Mouse (Mus musculus) G1E (cell line): ENCODE measurements at regions not wholly inside any gene's neighbourhood (a gene's known extent, or its start where the extent isn't known, plus 50 kb on each side); places are given as distances from the start of the nearest gene placed in this dataset.

Experiments used
- ATAC-seq: 2 replicates; pipeline ENCODE4 v1.8.0; 2016; ENCODE audit warnings: mild to moderate bottlenecking; ENCODE audit not compliant: insufficient number of reproducible peaks, poor library complexity, low FRiP score, severe bottlenecking; ENCODE audit errors: extremely low read depth
- DNase-seq: peaks from one replicate; pipeline ENCODE4 v3.0.0; 2012; ENCODE audit warnings: low spot score
- H3K27me3 ChIP-seq: 2 replicates; pipeline ENCODE4 v1.6.1; 2012; ENCODE audit warnings: mild to moderate bottlenecking, low read length, inconsistent platforms; ENCODE audit not compliant: insufficient read depth
- H3K36me3 ChIP-seq: replicated peaks from 2 replicates; pipeline ENCODE3; 2012; ENCODE audit warnings: mild to moderate bottlenecking, inconsistent platforms
- H3K4me1 ChIP-seq: 2 replicates; pipeline ENCODE4 v1.6.1; 2012; ENCODE audit warnings: low read depth, low read length, inconsistent platforms, mixed read lengths; ENCODE audit not compliant: insufficient read depth
- H3K4me3 ChIP-seq: 2 replicates; pipeline ENCODE4 v1.5.1; 2012; ENCODE audit warnings: low read depth, mild to moderate bottlenecking, inconsistent platforms, low read length, moderate library complexity, mixed read lengths
- H3K9me3 ChIP-seq: replicated peaks from 2 replicates; pipeline ENCODE4 v1.6.1; 2012; ENCODE audit warnings: inconsistent platforms
- CTCF ChIP-seq: IDR thresholded peaks from 2 replicates; pipeline ENCODE4 v1.5.1; 2012; ENCODE audit warnings: low read depth, low read length, inconsistent platforms, mixed read lengths
- GATA1 ChIP-seq: IDR thresholded peaks from 2 replicates; pipeline ENCODE4 v1.6.1; 2012; ENCODE audit warnings: borderline replicate concordance, low read length, inconsistent platforms, mixed read lengths
- GATA2 ChIP-seq: IDR thresholded peaks from 2 replicates; pipeline ENCODE4 v1.6.1; 2012; ENCODE audit warnings: low read depth, low read length, inconsistent platforms, borderline replicate concordance
- POLR2AphosphoS5 ChIP-seq: IDR thresholded peaks from 2 replicates; pipeline ENCODE4 v1.6.1; 2012; ENCODE audit warnings: low read depth, low read length, inconsistent platforms; ENCODE audit not compliant: insufficient replicate concordance
- TAL1 ChIP-seq: conservative IDR thresholded peaks from 2 replicates; pipeline ENCODE4 v1.6.1; 2012; ENCODE audit warnings: low read depth, low read length, inconsistent platforms, mixed read lengths

- Histone ChIP-seq H3K4me3 (no peak overlapping the region), H3K36me3 (no peaks in the 10 kb centered on the region), H3K9me3 (peaks cover 3% of the 10 kb centered on the region; the same call in 1 of the 2 replicates), H3K27me3 (no peaks in the 10 kb centered on the region), H3K4me1 (no peaks in the 10 kb centered on the region)
- no peak for TF ChIP-seq POLR2AphosphoS5
- no peak for TF ChIP-seq TAL1
- no peak for TF ChIP-seq GATA1
- TF ChIP-seq GATA2: no peak
- TF ChIP-seq CTCF: no peak
- ATAC-seq (no peak), DNase-seq (no peak)
These were observed 298.7 kb downstream of the Rps29 start for GRCm38 (mm10) chr12:68860332-68860731.

DNA sequence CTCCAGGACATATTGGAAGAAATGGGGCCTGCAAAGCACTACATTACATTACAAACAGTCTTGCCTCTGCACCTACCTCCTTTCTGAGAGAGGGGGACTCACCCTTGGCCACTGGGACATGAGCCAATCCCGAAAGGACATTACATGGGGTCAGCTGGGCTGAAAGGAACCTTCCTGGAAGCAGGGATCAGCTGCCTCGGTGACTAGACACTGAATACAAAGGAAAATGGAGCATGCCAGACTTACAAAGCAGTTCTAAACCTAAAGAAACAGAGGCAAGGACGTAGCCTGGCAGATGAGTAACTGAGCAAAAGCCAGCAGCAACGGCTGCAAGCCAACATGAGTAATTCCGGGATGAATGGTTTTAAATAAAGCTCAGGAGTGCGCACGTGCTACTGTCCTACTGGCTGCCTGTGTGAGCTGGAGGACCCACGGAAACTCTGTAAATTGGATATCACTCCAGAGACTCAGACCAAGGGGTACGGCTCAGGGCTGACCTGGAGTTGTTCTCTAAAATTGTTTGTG, 309.3 kb downstream of the Rps29 start:
- TF ChIP-seq CTCF: no peak
- no peak for TF ChIP-seq TAL1
- TF ChIP-seq GATA2: no peak
- TF ChIP-seq POLR2AphosphoS5: no peak
- TF ChIP-seq GATA1: no peak
- H3K36me3 ChIP-seq: no peaks in the 10 kb centered on the region
- no peaks in the 10 kb centered on the region for H3K4me1 ChIP-seq
- peaks cover 7% of the 10 kb centered on the region for H3K9me3 ChIP-seq
- H3K4me3 ChIP-seq: no peak overlapping the region
- DNase-seq (no peak), ATAC-seq (no peak)
- H3K27me3 ChIP-seq: no peaks in the 10 kb centered on the region

DNA sequence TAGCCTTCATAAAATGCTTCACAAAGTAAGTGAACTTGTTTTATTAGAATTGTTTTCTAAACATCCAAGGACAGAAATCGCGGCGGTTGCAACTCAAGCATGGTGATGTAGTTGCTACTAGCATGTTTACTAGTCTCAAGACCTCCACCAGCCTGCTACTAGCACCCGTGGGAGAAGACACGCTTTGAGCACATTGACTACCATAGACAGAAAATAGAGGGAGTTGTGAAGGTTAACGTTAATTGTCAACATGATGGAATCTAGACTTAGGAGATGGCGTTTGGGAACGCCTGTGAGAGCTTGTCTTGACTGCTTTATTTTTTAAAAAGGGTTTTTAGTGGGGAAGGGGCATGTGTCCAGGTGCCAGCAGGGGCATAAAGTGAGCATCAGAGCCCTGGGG, 318.2 kb downstream of the Rps29 start:
- no peak for ATAC-seq
- H3K27me3 ChIP-seq: no peaks in the 10 kb centered on the region
- H3K4me1 ChIP-seq: no peaks in the 10 kb centered on the region
- H3K9me3 ChIP-seq: peaks cover 5% of the 10 kb centered on the region; the same call in 1 of the 2 replicates
- DNase-seq: no peak
- TF ChIP-seq POLR2AphosphoS5 (no peak), TAL1 (no peak), GATA1 (no peak), CTCF (no peak), GATA2 (no peak)
- no peaks in the 10 kb centered on the region for H3K36me3 ChIP-seq
- no peak overlapping the region for H3K4me3 ChIP-seq

- Histone ChIP-seq H3K36me3 (no peaks in the 10 kb centered on the region), H3K4me3 (no peak overlapping the region), H3K9me3 (peaks cover 5% of the 10 kb centered on the region; the same call in 1 of the 2 replicates), H3K27me3 (no peaks in the 10 kb centered on the region), H3K4me1 (no peaks in the 10 kb centered on the region)
- DNase-seq (no peak), ATAC-seq (no peak)
- TF ChIP-seq GATA1 (no peak), POLR2AphosphoS5 (no peak), CTCF (no peak), GATA2 (no peak), TAL1 (no peak)
These were observed 318.8 kb downstream of the Rps29 start for GRCm38 (mm10) chr12:68840156-68840555.

DNA sequence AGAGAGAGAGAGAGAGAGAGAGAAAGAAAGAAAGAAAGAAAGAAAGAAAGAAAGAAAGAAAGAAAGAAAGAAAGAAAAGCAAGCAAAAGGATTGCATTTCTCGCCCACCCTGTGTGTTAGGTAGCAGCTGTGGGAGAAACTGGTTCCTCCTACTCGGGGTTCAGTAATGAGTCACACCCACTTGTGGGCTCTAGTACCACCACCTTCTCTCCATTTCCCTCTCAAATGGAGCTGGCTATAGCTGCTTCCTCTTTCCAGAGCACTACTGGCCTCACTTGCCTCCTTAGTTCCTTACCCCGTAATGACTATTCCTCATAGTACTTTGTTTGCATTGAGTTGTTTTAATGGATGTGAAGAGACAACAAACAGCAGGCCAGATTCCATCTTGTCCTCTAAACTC, 323.0 kb downstream of the Rps29 start:
- no peak for TF ChIP-seq GATA1
- no peak for DNase-seq
- no peaks in the 10 kb centered on the region for H3K9me3 ChIP-seq
- no peaks in the 10 kb centered on the region for H3K4me1 ChIP-seq
- no peaks in the 10 kb centered on the region for H3K36me3 ChIP-seq
- no peaks in the 10 kb centered on the region for H3K27me3 ChIP-seq
- ATAC-seq: no peak
- no peak overlapping the region for H3K4me3 ChIP-seq

GRCm38 (mm10) chr12:68833914-68834313, 325.1 kb downstream of the Rps29 start:
- ATAC-seq (no peak), DNase-seq (no peak)
- Histone ChIP-seq H3K27me3 (no peaks in the 10 kb centered on the region), H3K9me3 (no peaks in the 10 kb centered on the region), H3K4me3 (no peak overlapping the region), H3K36me3 (no peaks in the 10 kb centered on the region), H3K4me1 (no peaks in the 10 kb centered on the region)
- TF ChIP-seq GATA2: no peak
- TF ChIP-seq TAL1: no peak

GRCm38 (mm10) chr12:68829404-68829803, 329.6 kb downstream of the Rps29 start:
- Histone ChIP-seq H3K36me3 (no peaks in the 10 kb centered on the region), H3K9me3 (no peaks in the 10 kb centered on the region), H3K4me3 (no peak overlapping the region), H3K4me1 (no peaks in the 10 kb centered on the region), H3K27me3 (no peaks in the 10 kb centered on the region)
- TF ChIP-seq CTCF: no peak
- TF ChIP-seq GATA2: no peak
- no peak for TF ChIP-seq POLR2AphosphoS5
- TF ChIP-seq TAL1: no peak
- no peak for TF ChIP-seq GATA1
- ATAC-seq: no peak
- no peak for DNase-seq
